9 mouse cellular contexts compared by ENCODE assay signal in the genomic region with DNA sequence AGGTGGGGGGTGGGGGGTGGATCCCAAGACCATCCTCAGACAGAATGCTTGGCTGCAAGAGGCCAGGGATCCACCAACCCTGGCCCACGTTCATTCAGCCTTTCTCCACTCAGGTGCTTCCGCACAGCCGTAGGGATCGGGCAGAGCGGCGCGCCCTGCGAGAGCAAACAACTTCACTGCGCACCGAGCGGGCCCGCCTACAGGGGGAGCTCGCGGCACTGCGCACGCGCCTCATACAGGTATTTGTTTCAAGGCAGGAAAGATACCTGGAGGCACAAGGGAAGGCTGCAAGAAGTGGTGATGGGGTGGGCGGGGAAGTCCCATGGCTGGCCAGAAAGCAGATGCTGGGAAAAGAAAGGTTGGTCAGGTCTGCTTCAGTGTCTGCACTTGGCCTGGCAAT. TPM values are rescaled to one million over a fixed set of nuclear protein-coding genes. Genes with fewer than 3 reads are reported as not detected.
DNase-seq lines count a peak whose midpoint lies in the region; ATAC-seq and TF ChIP-seq lines count a peak whose summit lies in the region.
"Had no signal": no experiment of that assay in that cellular context is flagged by ENCODE, and none has a peak within 500 bp of the region (broad histone marks: within the 10 kb centered on the region; RNA-seq: fewer than 3 reads in every experiment).

No protein-coding gene starts in this region.

- TF ChIP-seq CTCF in E14TG2a.4 (conservative IDR thresholded peaks at IDR 0.05; ENCODE audit: low read length), result peak; percentile 57

- no peak overlapping the region for H3K27ac ChIP-seq in heart, embryonic 11.5 days (ENCODE audit: low read depth, low read length)
- H3K27ac ChIP-seq: lung, embryonic 15.5 days had no signal

- H3K4me2 ChIP-seq in heart, embryonic 11.5 days, result no peak overlapping the region; the same call in 1 of the 2 replicates
- H3K4me2 ChIP-seq: lung, embryonic 15.5 days had no signal

- no peaks in the 10 kb centered on the region for H3K4me1 ChIP-seq in heart, embryonic 11.5 days (ENCODE audit: control insufficient read depth, insufficient read depth, low read length)
- peaks cover 48% of the 10 kb centered on the region for H3K4me1 ChIP-seq in E14TG2a.4 (replicated peaks; ENCODE audit: low read depth, low read length)

- 7% methylated on average over 18 of the region's 18 CpGs for WGBS in heart, embryonic 11.5 days (ENCODE audit: insufficient replicate concordance)

- H3K4me3 ChIP-seq in heart, embryonic 11.5 days (ENCODE audit: low read depth, low read length), result no peak overlapping the region
- H3K4me3 ChIP-seq in E14TG2a.4 (replicated peaks; ENCODE audit: low read length), result no peak overlapping the region
- H3K4me3 ChIP-seq: lung, embryonic 15.5 days had no signal

- ATAC-seq in heart, embryonic 11.5 days (replicated peaks; ENCODE audit: insufficient number of reproducible peaks, low FRiP score, low TSS enrichment), result no peak
- peak; percentile 86 for ATAC-seq in megakaryocyte-erythroid progenitor cell, adult 5-6 weeks (replicated peaks; ENCODE audit: low FRiP score, low TSS enrichment, poor library complexity, severe bottlenecking)

- H3K9ac ChIP-seq in heart, embryonic 11.5 days (ENCODE audit: low read depth, low read length), result 0 out of 2 replicates have a peak overlapping the region, but pooled peaks have one; percentile 16
- H3K9ac ChIP-seq: lung, embryonic 15.5 days had no signal

- no peaks in the 10 kb centered on the region for H3K36me3 ChIP-seq in heart, embryonic 11.5 days (ENCODE audit: control insufficient read depth, insufficient read depth, low read length)
- no peaks in the 10 kb centered on the region for H3K36me3 ChIP-seq in E14TG2a.4 (ENCODE audit: insufficient read depth, low read length)
- H3K36me3 ChIP-seq: lung, embryonic 15.5 days had no signal

- H3K27me3 ChIP-seq in heart, embryonic 11.5 days (ENCODE audit: control insufficient read depth, insufficient read depth, low read length), result peaks cover 18% of the 10 kb centered on the region
- peaks cover 3% of the 10 kb centered on the region; the same call in 1 of the 2 replicates for H3K27me3 ChIP-seq in E14TG2a.4 (ENCODE audit: insufficient read depth, low read length)
- H3K27me3 ChIP-seq: lung, embryonic 15.5 days had no signal

- no peaks in the 10 kb centered on the region for H3K9me3 ChIP-seq in heart, embryonic 11.5 days (replicated peaks; ENCODE audit: control insufficient read depth, low read length)
- H3K9me3 ChIP-seq in E14TG2a.4 (ENCODE audit: low read length), result no peaks in the 10 kb centered on the region
- H3K9me3 ChIP-seq: lung, embryonic 15.5 days had no signal

- no peak for DNase-seq in heart, adult 9 months (ENCODE audit: low spot score in 2 of 2)
- peak; percentile 13 for DNase-seq in c-Kit-positive CD71-positive TER-119-negative erythroid progenitor cells, embryonic 14.5 days (ENCODE audit: low read depth)
- DNase-seq in kidney, postnatal 10 days, result peak; percentile 77
- DNase-seq in urinary bladder, adult 2 months (ENCODE audit: low spot score), result peak; percentile 63
- no peak for DNase-seq in cerebellum, adult 8-10 months

RNA-seq across cellular contexts. Expression of gene Sned1, which starts 11.7 kb away (rescaled TPM):
- polyA plus RNA-seq in heart, embryonic 11.5 days (2014; fragmentation: Nextera tagmentation; extraction: Ambion mirVana), result 3.0 and 3.4 TPM in 2 replicates
- total RNA-seq in megakaryocyte-erythroid progenitor cell, adult 5-6 weeks (2014; fragmentation: Nextera tagmentation), result 0.27 TPM in 1 of 2 replicates, not detected in the other
- total RNA-seq in megakaryocyte-erythroid progenitor cell, adult 5-6 weeks (2017), result not detected in 2 replicates
- 12.1 and 18.7 TPM in 2 replicates for polyA plus RNA-seq in urinary bladder, adult 2 months (2012; rRNA removed)

RNA-seq across cellular contexts. Expression of gene Crocc2, which starts 55.4 kb away (rescaled TPM):
- 0.10 and 0.24 TPM in 2 replicates for polyA plus RNA-seq in heart, embryonic 11.5 days (2014; fragmentation: Nextera tagmentation; extraction: Ambion mirVana)
- total RNA-seq in megakaryocyte-erythroid progenitor cell, adult 5-6 weeks (2014; fragmentation: Nextera tagmentation), result not detected in 2 replicates
- total RNA-seq in megakaryocyte-erythroid progenitor cell, adult 5-6 weeks (2017), result not detected in 2 replicates
- polyA plus RNA-seq in urinary bladder, adult 2 months (2012; rRNA removed), result 0.09 and 0.10 TPM in 2 replicates

Comparison
In these comparisons a context has a peak if more than half of its experiments do, and no peak if none do; other contexts are left out.
1. DNase-seq: peak in c-Kit-positive CD71-positive TER-119-negative erythroid progenitor cells, embryonic 14.5 days (single experiment), kidney, postnatal 10 days (single experiment) and urinary bladder, adult 2 months (single experiment); none in heart, adult 9 months (0 of 2) and cerebellum, adult 8-10 months (single experiment).